Mouse (Mus musculus) CH12.LX (cell line): ENCODE results near the gene Cbfa2t3. TPM values are rescaled to one million over a fixed set of nuclear protein-coding genes. Genes with fewer than 3 reads are reported as not detected.

Experiments
- DNase-seq: peaks from one replicate; pipeline ENCODE4 v3.0.0-alpha.2; 2013; ENCODE audit errors: extremely low read depth
- H3K27ac ChIP-seq: 2 replicates; pipeline ENCODE4 v1.5.1; 2012; ENCODE audit warnings: low read depth, mild to moderate bottlenecking, control low read depth, moderate library complexity; ENCODE audit not compliant: insufficient read depth
- H3K27me3 ChIP-seq: replicated peaks from 2 replicates; pipeline ENCODE3; 2012; ENCODE audit warnings: inconsistent platforms
- H3K36me3 ChIP-seq, 2 experiments: replicated peaks in 1 of 2; 2 replicates each; pipeline versions ENCODE3 to v1.6.1; 2012; ENCODE audit warnings: inconsistent platforms in 1 of 2, low read length in 1 of 2, mild to moderate bottlenecking in 1 of 2, mixed read lengths in 1 of 2, moderate library complexity in 1 of 2; ENCODE audit not compliant: control insufficient read depth in 1 of 2, insufficient read depth in 1 of 2
- H3K4me1 ChIP-seq, 2 experiments: 2 replicates each; pipeline ENCODE4 v1.6.1; 2012; ENCODE audit warnings: inconsistent platforms in 1 of 2, moderate library complexity in 1 of 2; ENCODE audit not compliant: insufficient read depth in 2 of 2, control insufficient read depth in 1 of 2
- H3K4me2 ChIP-seq: 2 replicates; pipeline ENCODE4 v1.6.1; 2012; ENCODE audit warnings: low read depth, mild to moderate bottlenecking, control low read depth; ENCODE audit not compliant: poor library complexity, insufficient read depth, severe bottlenecking
- H3K4me3 ChIP-seq, 3 experiments: fragments of 150-350 bp in 1 of 3; sonication (generic) in 1 of 3; replicated peaks in 1 of 3; 2 replicates each; pipeline versions ENCODE3 to v1.5.1; 2011 to 2012; ENCODE audit warnings: low read depth in 2 of 3, low read length in 2 of 3, mild to moderate bottlenecking in 2 of 3, moderate library complexity in 2 of 3, control low read depth in 1 of 3, improper control_type of control experiment in 1 of 3, inconsistent platforms in 1 of 3, mixed read lengths in 1 of 3; ENCODE audit not compliant: poor library complexity in 1 of 3
- H3K79me2 ChIP-seq: replicated peaks from 2 replicates; pipeline ENCODE4 v1.6.1; 2012; ENCODE audit warnings: mild to moderate bottlenecking, moderate library complexity; ENCODE audit not compliant: control insufficient read depth, poor library complexity, insufficient read depth, severe bottlenecking; ENCODE audit errors: extremely low read depth
- H3K9ac ChIP-seq: 2 replicates; pipeline ENCODE4 v1.6.1; 2012; ENCODE audit warnings: low read depth, mild to moderate bottlenecking, control low read depth, moderate library complexity; ENCODE audit not compliant: insufficient read depth
- H3K9me3 ChIP-seq: replicated peaks from 2 replicates; pipeline ENCODE3; 2012; ENCODE audit warnings: low read length, inconsistent platforms, mixed read lengths
- BHLHE40 ChIP-seq: IDR thresholded peaks from 2 replicates; pipeline ENCODE4 v1.6.1; 2011; ENCODE audit warnings: mild to moderate bottlenecking, low read depth, low read length, improper control_type of control experiment
- CHD1 ChIP-seq: IDR thresholded peaks from 2 replicates; pipeline ENCODE4 v1.6.1; 2012; ENCODE audit warnings: low read depth, low read length, improper control_type of control experiment, inconsistent platforms
- EP300 ChIP-seq: IDR thresholded peaks from 2 replicates; pipeline ENCODE4 v1.6.1; 2011; ENCODE audit warnings: low read length, improper control_type of control experiment
- ETS1 ChIP-seq: conservative IDR thresholded peaks from 2 replicates; pipeline ENCODE4 v1.6.1; 2012; ENCODE audit warnings: low read depth, mild to moderate bottlenecking, inconsistent platforms, low read length, improper control_type of control experiment, moderate library complexity
- GABPA ChIP-seq: IDR thresholded peaks from 2 replicates; pipeline ENCODE4 v1.6.1; 2012; ENCODE audit warnings: low read depth, low read length, improper control_type of control experiment, inconsistent platforms; ENCODE audit not compliant: insufficient replicate concordance
- HCFC1 ChIP-seq: IDR thresholded peaks from 2 replicates; pipeline ENCODE4 v1.6.1; 2012; ENCODE audit warnings: low read depth, mild to moderate bottlenecking, inconsistent platforms, low read length, improper control_type of control experiment
- MAZ ChIP-seq: IDR thresholded peaks from 2 replicates; pipeline ENCODE4 v1.6.1; 2012; ENCODE audit warnings: low read depth, mild to moderate bottlenecking, inconsistent platforms, low read length, improper control_type of control experiment, moderate library complexity
- MEF2A ChIP-seq: IDR thresholded peaks from 2 replicates; pipeline ENCODE4 v1.6.1; 2014; ENCODE audit warnings: low read depth, mild to moderate bottlenecking, inconsistent platforms, low read length, improper control_type of control experiment, borderline replicate concordance
- MYC ChIP-seq: IDR thresholded peaks from 2 replicates; pipeline ENCODE4 v1.6.1; 2011; ENCODE audit warnings: low read depth, mild to moderate bottlenecking, improper control_type of control experiment, low read length
- NELFE ChIP-seq: IDR thresholded peaks from 2 replicates; pipeline ENCODE4 v1.6.1; 2011; ENCODE audit warnings: low read depth, low read length, improper control_type of control experiment
- NRF1 ChIP-seq: IDR thresholded peaks from 2 replicates; pipeline ENCODE4 v1.6.1; 2014; ENCODE audit warnings: low read depth, mild to moderate bottlenecking, inconsistent platforms, low read length, improper control_type of control experiment, moderate library complexity
- POLR2A ChIP-seq: IDR thresholded peaks from 2 replicates; pipeline ENCODE4 v1.6.1; 2011; ENCODE audit warnings: low read depth, mild to moderate bottlenecking, improper control_type of control experiment, low read length
- RAD21 ChIP-seq: IDR thresholded peaks from 2 replicates; pipeline ENCODE4 v1.6.1; 2011; ENCODE audit warnings: low read depth, mild to moderate bottlenecking, low read length, improper control_type of control experiment, moderate library complexity
- SIN3A ChIP-seq: IDR thresholded peaks from 2 replicates; pipeline ENCODE4 v1.6.1; 2012; ENCODE audit warnings: low read length, improper control_type of control experiment, inconsistent platforms
- SMC3 ChIP-seq: IDR thresholded peaks from 2 replicates; pipeline ENCODE4 v1.6.1; 2011; ENCODE audit warnings: low read depth, low read length, improper control_type of control experiment
- TCF12 ChIP-seq: IDR thresholded peaks from 2 replicates; pipeline ENCODE4 v1.6.1; 2014; ENCODE audit warnings: low read depth, mild to moderate bottlenecking, inconsistent platforms, low read length, improper control_type of control experiment
- ZC3H11A ChIP-seq: IDR thresholded peaks from 2 replicates; pipeline ENCODE4 v1.6.1; 2012; ENCODE audit warnings: low read depth, mild to moderate bottlenecking, inconsistent platforms, low read length, improper control_type of control experiment
- ZKSCAN1 ChIP-seq: IDR thresholded peaks from 2 replicates; pipeline ENCODE4 v1.6.1; 2012; ENCODE audit warnings: low read depth, inconsistent platforms, low read length, improper control_type of control experiment, borderline replicate concordance
- ZMIZ1 ChIP-seq: IDR thresholded peaks from 2 replicates; pipeline ENCODE4 v1.6.1; 2012; ENCODE audit warnings: low read depth, mild to moderate bottlenecking, inconsistent platforms, low read length, improper control_type of control experiment
- ZNF384 ChIP-seq: IDR thresholded peaks from 2 replicates; pipeline ENCODE4 v1.6.1; 2012; ENCODE audit warnings: low read depth, low read length, improper control_type of control experiment, inconsistent platforms
- dilution Hi-C: fragments of 300-500 bp; cut with MboI; formaldehyde crosslinking; loops from 2 replicates; pipeline ENCODE4 v1.14.3; 2020; ENCODE audit warnings: low sequenced_read_pairs; ENCODE audit not compliant: extremely low pct_unique_long_range_greater_than_20kb, extremely low pct_ligation_motif_present
- in situ Hi-C: fragments of 300-500 bp; cut with MboI; formaldehyde crosslinking; loops from 3 replicates; pipeline ENCODE4 v1.14.3; 2019; ENCODE audit warnings: low sequenced_read_pairs, low pct_ligation_motif_present, low pct_unique_long_range_greater_than_20kb, mixed read lengths
- polyA plus RNA-seq: library from polyadenylated mRNA; unstranded; fragments of >175 nt; gene quantifications from 2 replicates; pipeline ENCODE4 v1.2.1, GENCODE M21; 2012; ENCODE audit warnings: low read depth; ENCODE audit not compliant: insufficient read length
- total RNA-seq, 2 experiments: library from RNA; depleted of rRNA; stranded (reverse); fragments of 300-350 nt in 1 of 2; fragments of >200 nt in 1 of 2; gene quantifications; 2 replicates each; pipeline ENCODE4 v1.2.3; 2012 to 2014

Gene Cbfa2t3
- total and polyA plus RNA-seq, 3 experiments, result 0.47 to 22.6 (median 2.1) TPM

DNA sequence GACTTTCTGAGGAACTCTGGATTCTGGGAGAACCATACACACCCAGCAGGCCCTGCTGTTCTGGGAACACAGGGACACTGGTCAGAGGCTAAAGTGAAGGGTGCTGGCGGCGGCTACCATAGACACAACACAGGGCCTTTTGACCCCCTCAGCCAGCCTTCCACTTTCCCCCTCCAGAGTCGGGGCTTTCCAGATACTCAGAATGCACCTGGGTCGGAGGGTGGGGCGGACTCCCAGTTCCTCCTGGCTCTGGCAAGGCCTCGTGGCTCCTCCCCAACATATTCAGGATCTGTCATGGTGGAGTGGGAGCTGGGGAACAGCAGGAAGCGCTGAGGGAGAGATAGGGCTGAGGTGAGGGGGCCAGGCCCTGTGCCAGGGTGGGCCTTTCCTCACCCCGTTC, 6.8 kb downstream of the Cbfa2t3 start (continued):
- TF ChIP-seq TCF12, result peak; percentile 96
- TF ChIP-seq, all 38 proteins: peak for 15

DNA sequence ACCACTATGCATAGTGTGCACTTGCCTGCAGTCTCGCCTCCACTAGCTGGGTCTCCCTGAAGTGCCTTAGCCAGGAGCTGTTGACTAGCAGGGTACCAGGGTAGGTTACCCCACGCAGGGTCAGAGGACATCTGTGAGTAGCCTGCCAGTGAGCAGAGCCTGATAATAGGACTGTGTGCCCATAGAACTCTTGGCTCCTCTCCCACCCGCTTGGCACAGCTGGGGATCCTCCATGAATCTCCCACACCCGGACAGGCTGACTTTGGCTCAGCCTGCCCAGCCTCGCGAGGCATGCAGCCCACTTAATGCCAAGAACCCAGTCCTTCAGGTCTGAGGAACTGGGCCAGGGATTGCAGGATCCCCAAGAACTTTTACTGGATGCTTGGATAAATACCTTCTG, 7.9 kb downstream of the Cbfa2t3 start:
- Histone ChIP-seq H3K9me3 (no peaks in the 10 kb centered on the region), H3K27me3 (no peaks in the 10 kb centered on the region), H3K9ac (no peak overlapping the region), H3K36me3 (peaks cover 22 to 95% of the 10 kb centered on the region in 2 experiments), H3K4me1 (peaks cover 66 to 92% of the 10 kb centered on the region in 2 experiments), H3K79me2 (peaks cover 24% of the 10 kb centered on the region), H3K4me3 (peak overlapping the region in 1 of 3 experiments; percentile 12), H3K4me2 (no peak overlapping the region), H3K27ac (peak overlapping the region; percentile 7; the same call in 1 of the 2 replicates)
- in situ Hi-C loops, result no loop called here
- TF ChIP-seq EP300 (no peak), ZMIZ1 (no peak), MEF2A (0 out of 2 replicates have a peak, but pooled peaks have one; percentile 1), GABPA (no peak), NELFE (no peak), TCF12 (0 out of 2 replicates have a peak, but pooled peaks have one; percentile 5), HCFC1 (no peak)
- no peak for DNase-seq
- dilution Hi-C loops, result no loop called here

DNA sequence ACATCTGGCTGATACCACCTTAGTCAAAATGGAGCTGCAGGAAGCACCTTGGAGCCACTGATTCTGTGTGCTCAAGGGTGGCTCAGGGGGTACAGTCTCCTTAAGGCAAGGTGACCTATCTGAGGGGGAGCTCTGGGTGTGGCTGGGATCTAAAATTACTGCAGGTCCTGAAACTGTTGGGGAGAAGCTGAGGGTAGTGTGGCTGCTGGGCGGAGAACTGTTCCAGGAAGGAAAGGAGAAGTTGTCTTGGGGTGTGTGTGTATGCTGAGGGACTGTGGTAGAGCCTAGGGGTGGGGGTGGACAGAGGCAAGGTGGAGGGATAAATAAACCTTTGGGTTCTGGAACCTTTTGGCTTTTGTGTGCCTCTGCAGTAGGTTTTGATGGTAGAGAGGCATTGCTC, 9.6 kb downstream of the Cbfa2t3 start:
- Histone ChIP-seq H3K4me2 (no peak overlapping the region), H3K4me3 (no peak overlapping the region), H3K79me2 (peaks cover 20% of the 10 kb centered on the region), H3K4me1 (peaks cover 50 to 81% of the 10 kb centered on the region in 2 experiments), H3K9ac (no peak overlapping the region), H3K27ac (no peak overlapping the region), H3K9me3 (no peaks in the 10 kb centered on the region), H3K27me3 (no peaks in the 10 kb centered on the region), H3K36me3 (peaks cover 33 to 95% of the 10 kb centered on the region in 2 experiments)
- no peak for DNase-seq
- dilution Hi-C loops, result no loop called here
- no peak for TF ChIP-seq NRF1
- TF ChIP-seq ETS1, result no peak
- no peak for TF ChIP-seq HCFC1
- TF ChIP-seq ZKSCAN1, result no peak
- no peak for TF ChIP-seq MAZ
- TF ChIP-seq BHLHE40, result no peak
- no peak for TF ChIP-seq POLR2A
- no peak for TF ChIP-seq CHD1
- TF ChIP-seq MYC, result no peak
- TF ChIP-seq SMC3, result no peak
- TF ChIP-seq ZNF384, result no peak
- no peak for TF ChIP-seq ZC3H11A
- TF ChIP-seq RAD21, result no peak
- TF ChIP-seq SIN3A, result no peak
- in situ Hi-C loops, result no loop called here
